Mouse (Mus musculus): Measurements from ENCODE around the gene Allc.

Gene Allc

DNA sequence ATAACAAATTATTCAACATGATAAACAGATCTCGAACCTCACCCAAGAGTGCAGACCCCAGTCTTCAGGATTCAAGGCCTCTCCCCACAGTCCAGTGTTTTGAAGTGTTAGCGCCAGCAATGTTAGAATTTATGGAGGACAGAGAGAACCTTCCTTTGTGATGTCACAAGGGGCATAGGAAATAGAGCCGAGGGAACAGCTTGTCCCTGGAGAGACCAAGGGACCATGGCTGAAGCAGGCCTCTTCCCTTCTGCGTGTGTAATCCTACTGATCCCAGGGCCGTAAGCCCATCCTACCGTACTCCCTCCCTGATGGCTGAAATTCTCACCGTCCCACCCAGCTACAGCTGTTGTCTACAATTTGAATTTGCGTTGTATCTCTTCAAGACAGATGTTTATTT is at the start of gene Allc:
Allc (minus strand) TSS at position 101 of the 400 bp plus-strand sequence.
- DNase-seq (ENCODE audit: low spot score), result no peak

DNA sequence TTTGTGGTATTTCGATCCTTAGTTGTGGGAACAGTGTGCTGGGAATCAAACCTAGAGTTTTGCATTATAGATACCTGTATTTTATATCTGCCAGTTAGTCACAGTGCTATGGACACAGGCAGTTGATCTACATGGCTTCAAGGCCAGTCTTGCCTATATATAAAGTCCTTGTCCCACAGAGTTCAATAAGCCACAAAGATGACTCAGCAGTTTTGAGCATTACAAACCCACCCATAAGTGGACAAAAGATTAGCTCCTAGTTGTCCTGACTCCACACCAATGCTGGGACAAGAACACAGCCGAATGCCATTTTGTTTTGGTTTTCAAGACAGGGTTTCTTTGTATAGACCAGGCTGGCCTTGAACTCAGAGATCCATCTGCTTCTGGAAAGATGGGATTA is 46.1 kb upstream of the Allc start:
- no peak for DNase-seq (ENCODE audit: low spot score)

DNA sequence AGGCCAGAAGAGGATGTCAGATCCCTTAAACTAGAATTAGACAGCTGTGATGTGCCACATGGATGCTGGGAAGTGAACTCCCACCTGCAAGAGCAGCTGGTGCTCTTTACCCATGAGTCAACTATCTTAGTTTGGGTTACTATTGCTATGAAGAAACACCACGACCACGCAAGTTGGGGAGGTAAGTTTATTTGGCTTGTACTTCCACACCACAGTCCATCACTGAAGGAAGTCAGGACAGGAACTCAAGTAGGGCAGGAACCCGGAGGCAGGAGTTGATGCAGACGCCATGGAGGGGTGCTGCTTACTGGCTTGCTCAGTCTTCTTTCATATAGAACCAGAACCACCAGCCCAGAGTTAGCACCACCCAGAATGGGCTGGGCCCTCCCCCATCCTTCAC is 44.8 kb upstream of the Allc start:
- DNase-seq (ENCODE audit: low spot score), result no peak

DNA sequence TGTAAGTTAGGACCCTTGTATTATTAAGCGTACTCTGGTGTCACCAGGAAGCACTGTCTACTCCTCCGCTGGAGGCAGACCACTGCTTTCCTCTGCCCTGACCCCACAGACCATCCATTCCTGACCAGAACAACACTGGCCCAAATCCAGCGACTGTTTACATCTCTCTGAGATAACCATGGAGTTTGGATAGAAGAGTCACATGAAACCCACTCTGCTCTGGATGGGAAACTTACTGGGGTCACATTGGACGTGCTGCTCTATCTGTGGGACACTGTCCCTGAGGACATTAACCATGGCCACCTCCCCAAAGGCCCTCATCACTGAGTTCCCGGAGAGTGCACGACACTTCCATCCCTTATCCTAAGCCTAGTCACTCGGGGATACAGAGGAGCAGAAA is 43.1 kb upstream of the Allc start:
- DNase-seq (ENCODE audit: low spot score), result no peak

DNA sequence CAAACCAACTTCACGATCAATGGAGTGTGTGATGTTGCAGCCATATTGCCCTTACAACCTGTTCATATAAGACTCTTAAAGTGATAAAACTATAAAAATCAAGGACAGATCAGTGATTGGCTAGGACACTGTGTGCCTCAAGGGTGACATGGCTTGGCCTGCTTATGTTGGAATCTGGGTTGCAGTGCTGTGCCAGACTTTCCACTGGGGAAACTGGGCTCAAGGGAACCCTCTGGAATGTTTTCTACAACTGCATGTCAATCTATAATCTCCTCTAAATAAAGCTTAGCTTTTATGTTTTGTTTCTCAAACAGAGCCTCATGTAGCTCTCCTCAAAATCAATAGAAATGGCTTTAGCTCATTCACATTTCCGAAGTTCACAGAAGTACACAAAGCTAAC is 41.9 kb upstream of the Allc start:
- DNase-seq (ENCODE audit: low spot score), result no peak

DNA sequence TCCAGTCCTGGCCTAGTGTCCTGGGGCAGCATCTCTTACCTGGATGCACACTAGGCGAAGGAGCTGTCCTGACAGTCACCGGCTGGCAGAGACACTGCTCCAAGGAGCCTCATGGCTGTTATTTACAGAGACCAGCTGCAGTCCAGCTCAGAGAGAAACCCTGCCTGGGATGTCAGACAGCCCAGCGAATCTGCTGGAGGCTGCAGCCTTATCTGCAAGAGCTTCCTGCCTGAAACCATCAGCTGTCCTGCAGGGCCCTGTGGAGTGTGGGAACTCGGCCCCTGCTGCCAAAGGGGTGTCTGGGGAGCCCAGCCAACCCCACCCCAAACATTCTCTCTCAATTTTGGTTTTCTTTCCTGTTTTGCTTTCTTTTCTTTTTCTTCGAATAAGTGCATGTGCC is 40.9 kb upstream of the Allc start, which contains the start of gene Colec11:
Colec11 (minus strand) TSS at position 183 of the 400 bp plus-strand sequence.
- no peak for DNase-seq (ENCODE audit: low spot score)

DNA sequence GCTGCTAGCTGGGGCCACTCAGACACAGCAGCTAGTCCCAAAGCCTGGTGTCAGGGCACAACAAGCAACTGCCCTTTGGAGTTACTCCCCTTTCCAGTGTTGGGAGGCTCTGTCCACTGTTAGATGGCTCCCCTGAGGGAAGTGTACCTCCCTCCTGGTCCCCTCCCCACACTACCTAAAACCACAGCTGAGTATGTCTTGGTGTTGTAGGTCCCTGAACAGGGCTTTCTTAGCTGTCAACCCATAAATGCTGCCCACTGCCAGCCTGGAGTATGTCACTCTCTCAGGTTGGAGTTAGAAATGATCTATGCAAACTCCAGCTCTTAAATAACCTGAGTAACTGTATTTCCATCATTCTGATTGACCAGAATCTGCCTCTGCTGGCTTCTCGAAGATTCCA is 40.3 kb upstream of the Allc start:
- no peak for DNase-seq (ENCODE audit: low spot score)

DNA sequence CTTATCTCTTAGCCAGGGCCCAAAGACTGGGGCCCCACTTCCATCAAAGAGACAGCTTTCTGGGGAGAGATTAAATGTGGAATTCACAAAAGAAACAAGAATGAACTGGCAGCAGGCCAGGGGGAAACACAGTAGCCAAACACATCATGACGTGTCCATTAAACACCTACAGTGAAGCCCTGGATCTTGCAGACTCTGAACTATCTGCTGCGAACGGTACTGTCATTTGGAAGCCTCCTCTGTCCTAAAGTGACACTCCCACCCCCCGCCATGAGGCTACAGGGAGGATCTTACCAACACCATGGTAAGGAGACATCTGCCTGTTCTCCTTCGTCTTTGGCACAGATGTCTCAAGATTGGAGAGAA is 39.8 kb upstream of the Allc start:
- no peak for DNase-seq (ENCODE audit: low spot score)

DNA sequence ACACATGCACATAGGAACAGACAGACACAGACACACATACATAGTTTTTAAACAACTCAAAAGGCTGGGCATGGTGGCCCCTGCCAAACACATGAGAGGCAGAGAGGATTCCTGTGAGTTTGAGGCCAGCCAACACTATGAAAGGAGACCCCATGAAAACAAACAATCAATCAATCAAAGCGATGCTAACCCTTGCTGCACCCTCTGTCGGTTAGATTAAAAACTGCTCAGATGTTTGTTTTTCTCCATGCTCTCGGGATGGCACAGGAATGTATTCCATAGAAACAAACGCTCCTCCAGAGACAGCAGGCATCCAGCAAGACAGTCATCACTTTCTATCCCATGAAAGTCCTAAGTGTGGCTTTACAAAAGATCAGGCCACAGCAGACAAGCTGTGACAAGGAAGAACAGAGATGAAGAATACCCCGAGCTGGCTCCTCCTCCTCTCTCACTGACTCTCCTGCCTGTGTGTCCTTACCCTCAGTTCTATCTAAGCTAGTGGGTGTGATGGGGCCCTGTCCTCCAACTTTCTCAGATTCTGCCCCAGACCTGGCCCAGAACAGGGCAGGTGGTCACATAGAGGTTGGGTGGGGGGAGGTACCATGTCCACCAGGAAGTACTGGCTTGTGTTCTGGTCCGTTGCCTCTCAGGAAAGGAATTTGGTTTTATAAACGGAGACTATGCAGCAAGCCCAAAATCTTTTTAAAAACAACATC is 39.3 kb upstream of the Allc start:
- DNase-seq (ENCODE audit: low spot score), result no peak

DNA sequence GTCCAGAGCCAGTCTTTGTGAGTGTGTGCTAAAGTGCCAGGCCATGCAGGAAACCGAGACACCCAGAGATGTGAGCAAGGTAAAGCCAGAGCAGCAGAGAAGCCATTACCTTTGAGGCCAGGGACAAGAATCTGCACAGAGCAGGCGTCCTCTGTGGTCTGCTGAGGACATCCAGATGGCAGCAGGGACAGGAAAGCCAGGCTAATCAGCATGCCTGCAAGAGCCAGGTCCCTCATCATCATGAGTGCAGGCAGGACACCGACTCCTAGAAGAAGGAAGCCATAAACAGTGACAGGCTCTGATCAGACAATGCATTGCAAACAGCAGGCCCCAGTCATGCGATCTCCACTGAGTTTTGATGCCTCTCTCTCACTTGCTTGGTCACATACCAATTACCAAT is 35.0 kb upstream of the Allc start:
- no peak for DNase-seq (ENCODE audit: low spot score)

DNA sequence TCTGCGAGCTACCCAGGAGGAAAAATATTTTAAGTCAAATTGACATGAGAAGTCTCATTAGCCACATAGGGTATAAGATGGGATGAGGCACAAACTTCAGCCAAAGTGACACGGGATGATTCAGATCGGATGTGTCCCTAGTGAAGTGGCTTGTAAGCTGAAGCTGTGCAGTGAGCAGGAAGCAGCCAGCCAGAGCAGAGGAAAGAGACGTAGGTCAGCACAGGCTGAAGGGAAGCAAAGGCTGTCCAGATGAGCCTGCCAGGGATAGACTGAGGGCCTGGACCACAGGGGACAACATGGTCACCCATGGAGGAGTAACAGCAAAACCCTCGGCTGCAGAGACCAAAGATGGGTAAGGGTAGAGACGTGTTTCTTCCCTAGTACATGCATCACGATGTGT is 32.1 kb upstream of the Allc start:
- no peak for DNase-seq (ENCODE audit: low spot score)

DNA sequence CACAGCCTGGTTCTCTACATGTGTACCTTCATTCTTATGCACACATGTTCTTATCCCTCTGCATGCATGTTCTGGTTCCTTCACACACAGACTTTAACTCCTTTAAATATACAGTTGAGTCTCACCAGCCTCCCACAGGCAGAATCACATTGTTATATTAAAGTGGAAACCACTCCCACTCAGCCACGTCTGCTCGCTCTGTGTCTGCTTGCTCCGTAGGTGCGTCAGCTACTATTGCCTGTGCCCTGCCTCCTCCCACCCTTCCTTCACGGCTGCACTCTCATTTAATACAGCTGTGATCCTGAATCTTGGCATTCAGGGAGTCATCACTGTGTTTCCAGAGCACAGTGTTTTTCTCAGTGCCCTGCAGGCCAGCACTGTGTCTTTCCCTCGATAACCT is 30.1 kb upstream of the Allc start:
- no peak for DNase-seq (ENCODE audit: low spot score)

DNA sequence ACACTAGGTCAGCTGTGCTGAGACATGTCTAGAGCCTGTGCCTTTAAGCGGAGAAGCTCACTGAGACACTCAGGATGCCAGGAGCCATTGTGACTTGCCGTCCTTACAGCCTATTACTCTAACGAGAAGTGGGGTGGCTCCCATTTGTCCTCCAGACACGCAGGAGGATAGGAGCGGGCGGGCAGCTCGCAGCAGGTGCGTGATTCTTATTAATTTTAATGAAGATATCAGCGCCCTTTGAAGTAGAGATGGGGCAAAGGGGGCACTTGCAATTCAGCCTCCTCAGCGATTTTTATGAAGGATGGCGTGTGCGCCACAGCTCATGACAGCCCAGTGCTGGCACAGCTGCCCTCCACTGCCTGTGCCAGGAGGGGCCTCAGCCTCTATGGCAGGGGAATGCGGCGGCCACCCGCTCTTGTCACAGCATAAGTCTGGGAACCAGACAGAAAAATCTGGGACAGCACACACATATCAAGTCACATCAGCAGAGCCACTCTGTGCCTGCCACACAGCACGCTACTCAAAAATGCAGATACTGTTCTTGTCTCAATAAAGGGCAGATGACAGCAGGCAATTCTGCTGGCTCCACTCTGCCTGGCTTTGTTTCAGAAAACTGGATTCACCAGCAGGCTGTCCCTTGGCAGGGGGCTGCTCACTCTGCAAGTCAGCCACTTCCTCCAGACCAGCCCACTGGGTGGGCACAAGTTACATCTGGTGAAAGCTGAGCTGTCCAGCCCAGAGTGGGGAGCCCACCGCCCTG is 25.4 kb upstream of the Allc start:
- DNase-seq (ENCODE audit: low spot score), result no peak

DNA sequence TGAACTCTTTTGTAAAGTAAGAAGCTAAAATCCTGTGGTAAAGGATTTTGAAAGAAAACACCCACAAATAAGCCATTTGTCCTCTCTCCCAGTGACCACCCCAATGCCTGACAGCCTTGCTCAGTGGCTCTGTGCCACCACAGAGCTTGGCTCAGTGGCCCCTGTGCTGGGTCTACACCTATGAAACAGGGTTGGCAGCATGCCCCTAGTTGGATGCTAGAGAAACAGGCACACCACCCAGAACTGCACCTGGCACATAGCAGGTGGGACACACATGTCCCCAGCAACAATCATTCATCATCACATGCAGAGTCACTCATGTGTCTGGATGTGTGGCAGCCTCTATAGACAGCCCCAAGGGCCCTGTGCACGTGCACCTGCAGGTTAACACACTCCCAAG is 21.2 kb upstream of the Allc start:
- no peak for DNase-seq (ENCODE audit: low spot score)

DNA sequence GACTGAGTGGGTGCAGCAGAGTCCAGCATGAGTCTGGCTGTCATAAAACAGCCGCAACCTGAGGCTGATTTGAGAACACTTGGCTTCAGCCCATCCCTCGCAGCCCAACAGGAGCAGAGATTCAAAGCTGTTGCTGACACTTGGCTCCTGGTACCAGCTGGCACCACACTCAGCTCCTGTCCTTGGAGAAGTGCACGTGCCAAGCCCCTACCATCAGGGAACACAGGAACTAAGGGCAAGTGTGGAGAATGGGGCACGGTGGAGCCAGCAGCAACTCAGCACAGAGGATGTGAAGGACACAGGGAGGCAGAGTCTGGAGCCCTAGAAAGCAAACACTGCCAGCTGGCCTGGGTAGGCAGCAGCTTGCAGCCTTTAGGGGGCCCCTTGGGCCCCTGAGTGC is 19.9 kb upstream of the Allc start:
- DNase-seq (ENCODE audit: low spot score), result no peak

DNA sequence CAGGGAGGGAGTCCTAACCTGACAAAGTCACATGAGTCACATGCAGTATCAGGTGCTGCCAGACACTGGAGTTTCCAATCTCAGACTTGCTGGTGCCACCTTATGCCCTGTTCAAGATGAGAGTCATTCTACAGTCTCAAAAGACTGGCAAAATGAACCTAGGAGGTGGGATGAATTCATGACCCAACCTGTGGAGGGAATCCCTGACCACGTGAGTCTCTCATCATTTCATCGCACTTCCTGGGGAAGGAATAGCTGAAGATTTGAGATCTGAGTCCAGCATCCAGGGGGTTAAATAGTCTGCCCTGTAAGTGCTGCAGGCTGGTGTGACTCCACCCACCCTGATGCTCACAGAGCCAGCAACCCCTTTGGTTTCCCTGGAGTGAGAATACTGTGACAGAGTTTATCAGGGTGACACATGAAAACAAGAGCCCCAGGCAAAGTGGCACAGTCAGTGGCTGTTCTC is 16.2 kb upstream of the Allc start:
- DNase-seq (ENCODE audit: low spot score), result peak; percentile 29

DNA sequence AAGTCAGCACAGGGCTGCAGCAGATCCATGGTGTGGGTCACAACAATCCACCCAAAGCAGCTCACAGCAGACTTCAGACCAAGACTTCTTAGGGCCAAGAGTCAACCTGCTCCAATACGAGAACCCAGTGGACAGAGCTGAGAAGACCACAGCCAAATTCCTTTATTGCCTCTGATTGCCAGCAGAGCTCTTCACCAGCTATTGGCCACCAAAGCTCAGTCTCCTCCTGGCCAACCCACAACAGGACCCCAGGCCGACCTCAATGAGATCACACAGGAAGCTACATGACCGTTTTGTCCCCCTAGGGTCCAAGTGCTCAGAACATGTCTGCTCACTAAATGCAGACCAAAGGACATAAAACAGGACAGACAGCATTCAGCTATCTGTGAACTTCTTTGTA is 15.8 kb upstream of the Allc start:
- no peak for DNase-seq (ENCODE audit: low spot score)

DNA sequence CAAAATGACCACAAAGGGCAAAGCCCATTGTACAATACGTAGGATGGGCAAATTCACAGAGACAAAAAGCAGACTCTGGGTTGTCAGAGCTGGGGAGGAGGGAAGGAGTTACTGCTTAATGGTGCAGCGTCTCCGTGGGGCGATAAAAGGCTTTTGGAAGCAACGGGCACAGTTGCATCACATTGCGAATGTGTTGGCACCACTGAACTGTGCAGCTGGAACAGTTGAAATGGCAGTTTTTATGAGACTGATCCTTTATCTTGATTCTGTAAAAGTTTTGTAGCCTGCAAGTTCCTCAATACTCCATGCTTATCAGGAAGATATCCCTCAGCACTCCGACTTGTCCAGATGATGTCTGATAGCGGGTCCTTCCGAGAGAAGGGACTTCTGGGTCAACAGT is 15.4 kb upstream of the Allc start:
- no peak for DNase-seq (ENCODE audit: low spot score)

DNA sequence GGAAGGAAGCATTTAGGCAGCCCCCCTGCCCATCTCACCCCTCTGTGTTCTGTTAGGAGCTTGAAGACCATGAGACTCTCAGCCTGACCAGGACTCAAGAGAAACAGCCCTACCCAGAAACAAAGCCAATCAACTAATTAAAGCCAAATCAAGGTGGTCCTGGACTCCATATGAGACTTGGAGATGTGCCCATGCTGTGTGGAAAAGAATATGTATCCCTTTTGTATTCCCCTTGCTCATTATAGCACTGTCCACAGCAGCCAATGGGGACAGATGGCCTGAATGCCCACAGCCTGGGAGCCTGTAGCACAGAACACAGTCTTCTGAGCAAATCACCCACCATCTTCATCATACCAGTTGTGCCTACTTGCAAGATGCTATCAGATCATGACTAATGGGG is 14.5 kb upstream of the Allc start:
- no peak for DNase-seq (ENCODE audit: low spot score)

DNA sequence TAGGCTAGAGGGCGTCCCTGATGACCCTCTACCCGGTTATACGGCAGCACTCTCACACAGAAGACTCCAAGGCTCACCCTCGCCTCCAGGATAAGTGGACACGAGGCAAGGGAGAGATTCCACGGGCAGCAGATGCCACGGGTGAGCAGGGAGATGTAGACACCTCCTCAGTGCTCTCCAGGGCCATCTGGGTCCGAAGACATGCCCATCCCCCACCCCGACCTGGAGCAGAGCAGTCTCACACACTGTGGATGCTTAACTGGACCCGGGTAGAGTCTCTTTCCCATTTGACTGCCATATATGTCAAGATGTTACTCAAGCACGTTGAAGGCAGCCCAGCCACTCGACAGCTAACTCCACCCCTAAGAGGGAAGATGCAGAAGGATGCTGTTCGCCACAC is 8.1 kb upstream of the Allc start:
- no peak for DNase-seq (ENCODE audit: low spot score)

DNA sequence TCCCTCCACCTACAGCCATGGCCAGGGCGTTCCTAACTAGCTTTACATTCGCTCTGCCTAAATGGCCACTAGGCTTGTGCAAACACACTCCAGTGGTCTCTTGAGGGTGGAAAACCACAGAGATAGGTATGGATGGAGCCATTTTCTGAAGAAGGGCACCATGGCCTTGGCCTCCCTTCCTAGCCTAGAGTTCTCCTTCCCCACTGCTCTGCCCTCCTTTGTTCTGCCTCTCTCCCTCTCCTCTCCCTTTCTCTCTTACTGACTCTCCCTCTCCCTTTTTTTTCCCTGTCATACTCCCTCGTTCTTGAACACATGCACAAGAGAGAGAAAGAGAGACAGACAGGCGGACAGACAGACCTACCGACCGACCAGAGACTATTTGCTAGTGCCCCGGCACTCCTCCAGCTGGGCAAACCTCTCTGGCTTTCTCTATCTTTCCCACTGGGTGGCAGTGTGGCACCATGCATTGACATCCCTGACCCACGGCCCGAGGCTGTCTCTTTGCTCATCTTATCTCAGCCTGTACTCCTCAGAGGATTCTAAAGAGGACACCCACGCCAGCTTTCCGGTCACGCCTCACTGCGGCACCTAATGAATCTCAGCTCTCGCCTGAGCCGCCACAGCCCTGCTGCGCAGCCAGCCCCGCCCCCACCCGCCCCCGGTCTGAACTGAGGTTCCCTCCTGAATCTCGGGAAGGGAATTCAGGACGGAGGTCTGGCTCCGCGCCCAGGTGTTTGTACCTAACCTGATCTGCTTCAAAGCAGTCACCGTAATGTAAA is 7.0 kb upstream of the Allc start:
- peak; percentile 94 for DNase-seq (ENCODE audit: low spot score)

DNA sequence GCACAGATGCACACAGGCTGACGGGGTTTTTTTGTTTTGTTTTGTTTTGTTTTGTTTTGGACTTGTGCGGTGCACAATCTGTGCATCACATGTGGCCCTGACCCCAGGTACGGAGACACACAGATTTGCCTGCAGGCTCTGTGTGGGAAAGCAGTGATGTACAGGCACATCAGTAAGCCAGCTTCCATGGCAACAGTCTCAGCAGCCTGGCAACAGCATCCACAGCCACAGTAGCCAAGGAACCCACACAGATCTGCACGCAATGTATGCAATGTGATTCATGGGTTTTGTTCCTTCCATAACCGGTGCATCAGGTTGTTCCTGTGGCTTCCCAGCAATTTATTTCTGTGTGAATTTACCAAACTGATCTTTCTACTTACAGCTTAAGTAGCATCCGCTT is 5.6 kb upstream of the Allc start:
- DNase-seq (ENCODE audit: low spot score), result no peak

DNA sequence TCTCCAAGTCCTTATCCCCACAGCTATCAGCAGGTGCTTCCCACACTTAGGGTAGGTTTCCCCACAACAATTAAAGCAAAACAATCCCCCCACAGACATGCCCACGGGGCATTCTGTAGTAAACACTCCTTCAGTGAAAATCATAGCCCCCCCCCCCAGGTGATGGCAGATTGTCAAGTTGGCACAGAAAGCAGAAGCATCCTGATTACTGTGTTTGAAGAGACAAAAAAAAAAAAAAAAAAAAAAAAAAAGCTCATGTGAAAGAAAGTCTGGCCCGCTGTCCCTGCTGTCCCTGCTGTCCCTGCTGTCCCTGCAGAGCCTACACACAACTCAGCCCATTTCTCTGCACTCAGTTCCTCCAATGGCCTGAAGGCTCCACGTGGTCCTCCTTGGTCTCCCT is 1.7 kb upstream of the Allc start:
- DNase-seq (ENCODE audit: low spot score), result no peak
